Mouse (Mus musculus) forebrain, embryonic 13.5 days (tissue): ENCODE results near the gene Mbd3l2. TPM values are rescaled to one million over a fixed set of nuclear protein-coding genes. Genes with fewer than 3 reads are reported as not detected.

Experiments
- microRNA-seq: library from miRNA; unstranded; fragments of <30 nt; microRNA quantifications from one replicate; pipeline ENCODE4, GENCODE M21; 2016
- polyA plus RNA-seq: library from polyadenylated mRNA; unstranded; fragments of >200 nt; fragmentation: Nextera tagmentation; extraction: Ambion mirVana; gene quantifications from 2 replicates; pipeline ENCODE4 v1.2.1, GENCODE M21; 2015

Mbd3l2 gene
- polyA plus RNA-seq, 1 experiment from 2014 or later, result 0.21 TPM

Small RNA genes within 50 kb of the gene (microRNA-seq; reads per million reads assigned to microRNA genes)
- not detected for gene Gm22854

Other genes starting within 250 kb of the Mbd3l2 start
- gene Chordc1, start 138.5 kb upstream of the Mbd3l2 start, polyA plus RNA-seq, result 114 and 126 TPM in 2 replicates
- gene Naalad2, start 27.7 kb upstream of the Mbd3l2 start, polyA plus RNA-seq, result 0.89 and 1.7 TPM in 2 replicates
- not detected in 2 replicates for gene Ubtfl1, start 26.2 kb upstream of the Mbd3l2 start, polyA plus RNA-seq
- gene Zfp558, start 47.6 kb downstream of the Mbd3l2 start, polyA plus RNA-seq, result 29.6 and 36.1 TPM in 2 replicates
- not detected in 2 replicates for gene Mbd3l1, start 47.7 kb downstream of the Mbd3l2 start, polyA plus RNA-seq
- gene Muc16, start 243.9 kb downstream of the Mbd3l2 start, polyA plus RNA-seq, result not detected in 2 replicates